Mouse (Mus musculus) activated CD4-positive, CD25-positive, alpha-beta regulatory T cell, adult 4 months (primary cell): Measurements from ENCODE around the gene Arhgef6. TPM values are rescaled to one million over a fixed set of nuclear protein-coding genes. Genes with fewer than 3 reads are reported as not detected.

Experiments
- ATAC-seq: one replicate; pipeline ENCODE4 v1.8.0; 2017
- polyA plus RNA-seq, 2 experiments: library from polyadenylated mRNA; unstranded; fragments of 100-300 nt; shearing (Covaris generic); gene quantifications; one replicate each; pipeline ENCODE4 v1.2.1; 2017

Arhgef6 gene
- polyA plus RNA-seq, 2 experiments from 2014 or later = 76.3 to 82.5 TPM

DNA sequence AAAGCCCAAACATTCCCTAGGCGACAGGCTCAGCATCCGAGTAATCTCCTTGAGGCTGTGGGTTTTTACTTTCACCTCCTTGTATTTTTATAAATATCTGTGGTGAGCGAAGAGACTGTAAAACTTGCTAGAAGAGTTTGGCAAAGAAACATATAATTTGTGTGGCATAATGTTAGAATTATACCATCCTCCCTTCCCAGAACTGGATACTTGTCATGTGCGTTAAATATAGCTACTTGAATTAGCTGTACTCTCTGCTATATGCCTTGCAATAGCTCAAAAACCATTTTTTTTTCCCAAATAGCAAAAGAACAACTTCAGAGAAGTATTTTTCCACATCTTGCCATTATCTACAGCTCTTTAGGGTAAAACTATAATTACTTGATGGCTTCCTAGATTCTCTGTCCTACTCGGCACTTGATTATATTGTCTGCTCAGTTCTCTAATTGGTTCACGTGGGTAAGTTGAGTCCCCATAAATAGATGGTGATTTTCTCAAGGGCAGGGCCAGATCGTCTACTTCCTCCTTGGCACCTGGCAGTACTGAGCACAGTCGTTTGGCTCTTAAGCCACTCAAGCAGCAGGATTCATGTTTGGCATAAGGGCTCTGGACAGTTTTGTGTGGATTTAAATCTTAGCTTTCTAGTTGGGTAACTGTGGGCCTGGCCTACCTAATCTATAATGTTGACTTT lies 35.2 kb downstream of the Arhgef6 start:
- no peak for ATAC-seq

DNA sequence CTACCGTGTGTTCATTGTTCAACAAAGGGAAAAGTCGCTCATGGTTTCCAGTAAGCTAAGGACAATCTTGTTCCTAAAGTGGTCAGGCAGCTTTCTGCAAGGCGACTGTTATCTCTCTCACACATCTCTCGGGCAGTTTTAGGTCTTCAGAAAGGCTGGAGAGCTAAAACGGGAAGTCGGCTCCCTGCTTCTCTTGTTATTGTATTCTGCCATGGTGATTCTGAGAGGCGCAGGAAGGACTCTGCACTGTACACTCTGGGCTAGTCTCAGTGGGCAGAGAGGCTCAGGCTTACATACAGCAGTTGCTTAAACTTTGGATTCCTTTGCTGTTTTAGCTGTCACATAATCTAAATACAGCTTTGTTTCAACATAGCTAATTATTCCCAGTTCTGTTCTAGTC lies 39.6 kb downstream of the Arhgef6 start:
- no peak for ATAC-seq

DNA sequence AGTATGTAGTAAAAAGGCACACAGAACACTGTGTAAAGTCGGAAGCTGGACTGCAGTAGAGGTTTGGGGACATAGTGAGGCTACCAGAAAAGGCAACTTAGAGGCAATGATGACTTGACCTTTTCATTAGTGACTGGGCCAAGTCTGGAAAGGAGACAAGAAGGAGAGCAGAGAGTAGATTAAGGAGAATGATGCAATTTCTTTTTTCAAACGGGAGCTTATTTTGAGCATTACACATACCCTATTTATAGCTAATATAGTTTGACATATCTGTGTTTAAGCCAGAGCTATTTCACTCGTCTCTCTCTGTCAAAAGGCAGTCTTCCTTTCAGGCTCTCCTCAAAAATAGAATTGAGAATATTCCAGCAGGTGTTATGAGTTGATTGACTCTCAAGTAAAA lies 50.1 kb downstream of the Arhgef6 start:
- ATAC-seq = no peak

DNA sequence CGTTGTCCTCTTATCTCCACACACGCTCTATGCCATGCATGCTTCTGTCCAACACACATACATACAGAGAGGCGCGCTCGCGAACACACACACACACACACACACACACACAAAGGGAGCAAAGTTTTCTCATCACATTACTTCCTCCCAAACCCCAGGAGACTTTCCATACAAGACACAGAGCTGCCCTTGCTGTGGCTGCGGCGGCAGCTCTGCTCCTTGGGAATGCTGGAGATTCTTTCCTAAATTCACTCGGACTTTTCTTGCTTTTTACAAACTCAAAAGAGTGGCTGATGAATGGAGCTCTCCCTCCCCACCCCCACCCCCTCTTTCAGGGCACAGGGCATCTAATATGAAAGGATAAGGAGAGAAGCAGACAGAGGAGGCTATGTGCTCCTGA lies 52.2 kb downstream of the Arhgef6 start:
- no peak for ATAC-seq

DNA sequence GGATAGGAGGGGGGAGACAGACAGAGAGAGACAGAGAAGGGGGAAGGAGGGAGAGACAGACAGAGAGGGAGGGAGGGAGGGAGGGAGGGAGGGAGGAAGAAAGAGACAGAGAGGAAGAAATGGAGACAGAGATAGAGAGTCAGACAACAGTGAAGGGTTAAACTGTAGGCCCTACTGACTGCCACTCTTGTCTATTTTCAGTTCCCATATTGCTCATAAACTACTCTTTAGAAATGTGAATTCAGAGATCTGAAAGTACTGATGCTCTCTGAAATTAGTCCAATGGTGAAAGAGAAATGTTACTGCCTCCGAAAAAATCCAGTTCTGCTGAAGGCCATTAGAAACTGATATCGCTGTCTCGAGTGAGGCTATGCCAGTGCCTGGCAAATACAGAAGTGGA lies 56.3 kb downstream of the Arhgef6 start:
- ATAC-seq = no peak

DNA sequence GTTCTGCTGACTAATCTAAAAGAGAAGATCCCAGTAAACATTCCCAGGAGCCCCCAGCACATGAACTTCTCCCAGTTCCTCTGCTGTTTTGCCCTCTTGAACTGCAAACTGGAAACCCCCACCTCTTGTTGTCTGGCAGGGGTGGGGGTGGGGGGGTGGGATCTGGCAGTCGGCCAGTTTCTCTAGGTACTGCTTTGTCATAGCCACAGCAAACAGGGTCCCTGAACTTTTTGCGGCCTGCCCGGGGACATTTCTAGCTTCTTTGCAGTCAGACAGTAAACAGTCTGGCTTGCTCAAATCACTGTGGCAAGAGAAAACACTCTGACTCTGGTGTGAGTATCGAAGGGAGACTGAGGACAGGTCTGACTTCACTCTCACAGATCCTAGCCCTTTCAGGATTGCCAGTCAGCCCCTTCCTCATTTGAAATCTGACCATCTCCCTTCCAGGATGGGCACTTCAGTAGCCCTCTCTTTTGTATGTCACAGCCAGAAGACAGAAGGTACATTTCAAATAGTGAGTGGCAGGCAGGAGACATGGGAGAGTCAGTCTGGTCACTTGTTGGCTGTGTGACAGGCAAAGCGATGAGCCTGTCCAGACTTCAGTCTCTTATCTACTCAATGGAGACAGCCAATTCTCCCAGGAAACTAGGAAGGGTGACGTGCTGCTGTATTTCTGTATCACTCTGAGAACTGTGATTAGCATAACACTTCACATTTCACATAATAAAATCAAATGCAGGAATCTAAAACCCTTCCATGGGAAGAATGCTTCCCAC lies 60.8 kb downstream of the Arhgef6 start:
- ATAC-seq = no peak

DNA sequence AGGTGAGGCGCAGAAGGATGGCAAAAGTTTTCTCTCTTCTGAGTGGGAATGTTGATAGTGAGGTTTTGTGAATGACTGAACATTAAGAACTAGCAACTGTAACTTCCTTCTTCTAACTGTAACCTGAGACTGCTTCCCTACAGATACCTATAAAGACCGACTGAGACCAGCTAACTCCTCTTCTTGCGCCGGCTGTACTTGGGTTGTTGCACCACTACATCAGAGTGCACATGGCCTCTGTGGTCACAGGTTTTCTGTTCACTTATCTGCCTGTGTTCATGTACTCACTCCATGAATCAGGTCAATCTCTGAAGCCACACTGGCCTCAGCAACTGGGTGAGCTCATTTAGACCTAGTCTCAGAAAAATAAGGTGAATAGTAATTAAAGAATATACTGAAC lies 75.0 kb downstream of the Arhgef6 start:
- no peak for ATAC-seq

DNA sequence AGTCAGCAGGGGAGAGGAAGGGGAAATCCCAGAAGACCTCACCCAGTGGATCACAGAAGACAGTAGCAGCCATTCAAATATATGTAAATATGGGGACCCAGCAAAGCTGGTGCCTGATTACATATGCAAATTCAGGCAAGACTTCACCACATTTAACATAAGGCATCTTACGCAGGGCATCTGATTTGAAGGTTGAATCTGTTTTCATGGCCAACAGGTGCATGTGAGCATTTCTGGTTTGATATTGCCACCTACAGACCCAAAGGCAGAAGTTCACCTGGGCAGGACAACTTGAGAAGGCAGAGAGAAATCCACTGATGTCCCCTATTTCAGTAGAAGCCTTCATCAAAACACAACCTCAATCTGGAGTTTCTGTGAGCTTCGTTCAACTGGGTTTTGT lies 77.8 kb downstream of the Arhgef6 start:
- ATAC-seq = peak; percentile 88

DNA sequence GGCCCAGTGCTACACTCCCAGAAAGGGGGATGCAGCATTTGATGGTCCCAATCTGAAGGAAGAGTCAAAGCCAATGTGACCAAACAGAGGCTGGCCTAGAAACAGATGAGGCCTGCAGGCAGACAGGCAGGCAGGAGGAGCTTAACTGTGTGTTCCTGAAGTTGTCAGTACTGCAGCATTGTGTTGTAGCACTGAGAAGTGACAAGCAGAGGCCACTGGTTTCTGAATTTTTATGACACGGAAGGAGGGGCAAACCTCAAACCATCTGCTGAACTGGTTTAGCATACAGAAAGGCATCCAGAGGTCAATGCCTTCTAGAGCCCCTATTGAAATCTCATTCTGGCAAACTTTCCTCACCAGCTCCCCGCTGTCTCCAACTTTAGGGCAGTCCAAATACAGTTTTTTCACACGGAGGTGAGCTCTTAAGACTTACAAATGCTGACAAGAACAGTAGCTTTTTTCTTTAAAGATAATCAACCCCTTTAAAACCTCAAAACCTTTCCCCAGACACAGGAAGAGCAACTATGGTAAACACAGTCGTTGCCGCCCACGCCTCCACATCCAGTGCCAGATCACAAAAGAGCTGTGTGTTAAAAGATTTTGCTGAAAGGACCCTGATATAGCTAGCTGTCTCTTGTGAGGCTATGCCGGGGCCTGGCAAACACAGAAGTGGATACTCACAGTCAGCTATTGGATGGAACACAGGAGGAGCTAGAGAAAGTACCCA lies 85.0 kb downstream of the Arhgef6 start:
- ATAC-seq = peak; percentile 86

DNA sequence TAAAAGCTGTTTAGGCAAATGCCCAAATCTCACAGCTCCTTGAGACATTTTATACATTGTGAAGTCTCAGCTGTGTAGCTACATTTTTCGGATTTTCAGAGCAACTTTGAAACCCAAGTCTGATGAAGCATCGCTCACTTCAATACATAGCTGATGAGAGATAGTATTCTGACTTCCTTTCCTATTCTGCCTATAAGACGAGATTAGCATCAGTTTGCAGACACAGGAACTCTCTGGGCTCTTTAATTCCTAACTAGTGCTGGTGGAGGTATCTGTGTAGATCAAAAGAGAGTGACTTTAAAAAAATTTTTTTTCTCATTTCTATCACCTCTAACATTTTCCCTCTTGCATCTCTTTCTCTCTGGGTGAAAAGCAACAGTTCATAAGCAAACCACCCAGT lies 100.0 kb downstream of the Arhgef6 start:
- ATAC-seq = peak; percentile 52

DNA sequence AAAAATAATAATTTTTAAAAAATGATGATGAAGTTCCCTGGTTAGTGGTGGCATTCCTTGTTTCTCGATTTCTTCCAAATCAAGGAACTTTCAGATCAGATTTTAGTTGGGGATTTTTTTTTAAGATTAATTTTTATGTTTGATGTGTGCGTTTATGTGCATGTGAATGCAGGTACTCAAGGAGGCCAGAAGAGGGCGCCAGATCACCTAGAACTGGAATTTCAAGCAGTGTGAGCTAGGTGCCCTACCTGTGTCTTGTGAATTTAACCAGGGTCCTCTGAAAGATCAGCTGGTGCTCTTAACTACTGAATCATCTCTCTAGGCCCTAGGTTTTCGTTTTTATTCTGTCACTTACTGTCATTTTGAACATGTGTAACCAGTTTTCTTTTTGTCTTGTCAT lies 102.5 kb downstream of the Arhgef6 start:
- ATAC-seq = no peak

DNA sequence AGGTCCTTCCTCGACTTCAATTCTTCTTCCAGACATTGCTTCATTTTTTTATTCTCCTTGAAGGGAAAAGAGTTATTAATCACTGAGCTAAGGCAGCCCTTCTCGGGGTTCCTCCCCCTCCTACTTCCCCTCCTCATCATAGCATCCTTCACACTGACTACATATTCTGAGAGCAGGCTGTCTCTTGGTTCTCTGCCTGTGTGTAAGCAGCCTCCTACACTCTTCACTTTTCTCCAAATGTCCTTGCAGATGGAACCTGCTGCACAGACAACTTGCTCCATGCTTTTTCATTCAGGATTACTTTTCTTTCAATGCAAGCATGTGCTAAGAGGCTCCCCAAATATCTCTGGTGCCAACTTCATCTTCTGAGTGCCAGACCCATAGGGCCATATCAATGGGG lies 104.9 kb downstream of the Arhgef6 start:
- no peak for ATAC-seq

DNA sequence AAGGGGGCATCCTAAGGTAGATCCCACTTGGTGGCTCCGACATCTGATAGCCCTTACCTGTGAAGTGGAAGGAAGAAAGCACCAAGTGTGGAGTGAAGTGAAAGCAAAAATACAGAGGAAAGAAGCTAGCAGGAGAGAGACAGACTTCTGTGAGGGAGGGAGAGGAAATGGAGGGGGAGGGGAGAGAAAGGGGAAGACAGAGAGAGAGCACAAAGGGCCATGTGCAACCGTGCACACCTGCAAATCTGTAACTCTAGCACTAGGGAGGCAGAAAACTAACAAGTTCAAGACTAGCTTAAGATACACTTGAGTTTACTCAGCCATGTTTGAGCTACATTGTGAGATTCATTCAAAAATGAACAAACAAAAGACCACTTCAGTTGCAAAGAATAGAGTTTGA lies 110.4 kb downstream of the Arhgef6 start:
- peak; percentile 87 for ATAC-seq

DNA sequence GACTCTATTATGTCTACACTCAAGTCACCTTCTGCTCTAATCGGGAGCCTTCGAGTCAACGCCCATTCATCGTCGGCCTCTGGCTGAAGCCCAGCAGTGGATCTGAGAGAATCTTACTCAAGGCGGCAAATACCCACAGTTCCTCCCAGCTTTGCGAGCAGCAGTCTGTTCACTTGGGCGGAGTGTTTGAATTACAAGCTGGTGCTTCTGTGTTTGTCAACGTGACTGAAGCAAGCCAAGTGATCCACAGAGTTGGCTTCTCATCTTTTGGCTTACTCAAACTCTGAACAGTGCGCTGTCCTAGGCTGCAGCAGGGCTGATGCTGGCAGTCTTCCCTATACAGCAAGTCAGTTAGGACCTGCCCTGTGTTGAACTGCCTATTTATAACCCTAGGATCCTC lies 115.2 kb downstream of the Arhgef6 start:
- no peak for ATAC-seq

DNA sequence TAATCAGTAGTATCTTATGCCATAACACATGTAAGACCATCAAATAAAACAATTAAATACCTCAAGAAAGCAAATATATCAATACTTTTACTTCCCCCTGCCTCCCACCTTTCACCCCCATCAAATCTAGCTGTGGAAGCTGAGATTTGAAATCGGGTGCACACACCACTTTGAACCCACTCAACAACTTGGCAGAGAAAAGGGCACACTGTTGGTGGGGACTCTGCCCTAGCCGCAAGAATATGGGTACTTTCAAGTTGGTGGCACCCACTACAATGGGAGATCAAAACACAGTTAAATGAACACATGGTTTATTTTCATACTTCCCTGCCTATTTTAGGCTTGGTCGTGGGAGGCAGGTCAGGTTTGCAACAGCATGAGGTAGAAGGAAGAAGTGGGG lies 116.6 kb downstream of the Arhgef6 start:
- ATAC-seq = peak; percentile 34

DNA sequence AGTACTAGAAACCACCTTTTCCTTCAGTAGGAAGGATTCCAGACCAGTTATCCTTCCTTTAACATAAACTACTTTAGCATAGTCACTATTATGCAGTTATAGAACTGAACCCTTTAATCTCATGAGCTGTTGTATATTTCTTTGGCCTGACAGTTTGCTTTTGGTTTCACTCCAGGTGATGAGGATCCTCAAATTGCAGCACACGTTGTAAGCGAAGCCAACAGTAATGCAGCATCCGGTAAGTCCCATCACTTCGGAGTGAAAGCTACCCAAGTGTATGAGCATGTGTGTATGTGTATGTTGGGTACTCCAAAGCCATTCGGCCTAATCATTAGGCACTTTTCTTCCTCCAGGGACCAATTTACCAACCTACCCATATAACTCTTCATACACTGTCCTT lies 119.0 kb downstream of the Arhgef6 start:
- peak; percentile 59 for ATAC-seq

DNA sequence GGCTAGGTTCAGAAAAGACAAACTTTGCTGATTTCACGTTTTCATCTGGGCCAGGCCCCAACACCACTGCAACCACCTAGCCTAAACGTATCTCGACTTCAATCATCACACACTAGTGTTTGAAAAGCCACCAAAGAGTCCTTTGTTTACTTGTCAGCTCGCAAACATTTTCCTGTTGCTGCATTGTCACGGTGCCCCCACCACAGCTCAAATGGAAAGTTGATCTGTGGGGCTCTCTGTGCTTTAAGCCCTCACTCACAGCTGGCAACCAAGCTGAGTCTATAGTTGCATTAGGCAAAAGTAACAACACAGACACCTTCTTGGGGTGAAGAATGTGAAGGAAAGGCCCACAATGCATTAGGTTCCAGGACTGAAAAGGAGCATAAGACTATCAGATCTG lies 122.3 kb downstream of the Arhgef6 start:
- peak; percentile 44 for ATAC-seq

DNA sequence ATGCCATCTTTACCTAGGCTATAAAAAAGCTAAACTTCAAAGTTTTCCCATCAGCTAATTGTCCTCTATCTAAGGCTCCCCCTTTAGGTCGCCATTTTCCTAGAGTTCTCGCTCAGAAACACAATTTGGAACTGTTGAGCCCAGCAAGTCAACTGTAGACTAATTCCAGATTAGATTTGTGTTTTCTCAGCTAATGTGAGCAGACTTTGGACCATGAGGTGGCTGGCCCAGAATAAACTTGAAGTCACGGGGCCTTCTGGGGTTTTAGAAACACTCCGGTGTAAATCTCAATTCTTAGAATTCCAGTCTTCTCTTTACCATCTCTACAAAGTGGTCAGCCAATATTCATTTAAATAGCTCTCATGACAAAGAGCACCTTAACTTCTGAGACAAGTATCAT lies 123.0 kb downstream of the Arhgef6 start:
- no peak for ATAC-seq

DNA sequence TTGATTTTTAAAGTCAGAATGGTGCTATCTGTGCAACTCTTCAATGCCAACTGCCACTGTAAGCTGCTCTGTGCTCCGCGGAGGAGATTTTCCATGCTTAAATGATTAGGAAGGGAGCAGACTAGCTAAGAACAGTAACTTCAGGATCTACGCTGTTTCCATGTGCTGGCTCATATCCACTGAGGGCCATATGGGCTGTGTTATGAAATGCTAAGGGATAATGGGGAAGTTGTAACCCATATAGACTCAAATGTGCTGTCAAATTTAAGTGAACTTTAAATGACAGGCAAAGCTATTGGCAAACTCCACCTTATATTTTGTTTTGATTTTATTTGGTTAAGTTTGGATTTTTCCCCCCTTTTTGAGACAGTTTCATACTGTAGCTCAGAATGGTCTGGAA lies 125.7 kb downstream of the Arhgef6 start:
- no peak for ATAC-seq

DNA sequence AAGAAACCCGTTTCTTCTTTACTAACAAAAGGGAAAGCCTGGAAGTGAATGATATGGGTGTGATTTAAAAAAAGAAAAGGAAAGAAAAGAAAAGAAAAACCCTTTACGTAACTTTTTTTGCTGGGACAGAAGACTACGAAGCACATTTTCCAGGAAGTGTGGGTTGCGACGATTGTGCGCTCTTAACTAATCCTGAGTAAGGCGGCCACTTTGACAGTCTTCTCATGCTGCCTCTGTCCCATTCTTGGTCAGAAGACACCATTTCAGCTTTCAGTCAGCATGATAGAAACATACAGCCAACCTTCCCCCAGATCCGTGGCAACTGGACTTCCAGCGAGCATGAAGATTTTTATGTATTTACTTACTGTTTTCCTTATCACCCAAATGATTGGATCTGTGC lies 126.7 kb downstream of the Arhgef6 start, which contains the start of gene Cd40lg:
Gene Cd40lg, plus strand, starts transcription at position 268 of the 400 bp plus-strand sequence.
- ATAC-seq = no peak

DNA sequence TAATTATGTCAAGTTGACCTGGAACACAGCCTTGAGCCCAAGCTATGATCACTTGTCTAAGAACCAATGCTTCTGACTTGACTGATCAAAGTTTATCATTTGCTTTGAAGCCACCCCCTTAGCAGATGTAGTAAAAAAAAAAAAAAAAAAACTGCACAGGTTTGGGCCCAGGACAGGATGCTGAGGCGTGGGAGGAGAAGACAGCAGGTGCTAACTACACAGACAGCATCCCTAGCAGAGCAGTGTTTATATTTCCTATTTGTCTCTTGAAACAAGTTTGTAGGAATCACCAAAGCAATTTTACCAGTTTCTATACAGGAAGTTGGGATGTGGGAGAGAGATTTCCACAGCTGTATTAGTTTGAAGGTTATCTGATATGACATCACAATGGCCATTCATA lies 127.9 kb downstream of the Arhgef6 start:
- peak; percentile 75 for ATAC-seq

DNA sequence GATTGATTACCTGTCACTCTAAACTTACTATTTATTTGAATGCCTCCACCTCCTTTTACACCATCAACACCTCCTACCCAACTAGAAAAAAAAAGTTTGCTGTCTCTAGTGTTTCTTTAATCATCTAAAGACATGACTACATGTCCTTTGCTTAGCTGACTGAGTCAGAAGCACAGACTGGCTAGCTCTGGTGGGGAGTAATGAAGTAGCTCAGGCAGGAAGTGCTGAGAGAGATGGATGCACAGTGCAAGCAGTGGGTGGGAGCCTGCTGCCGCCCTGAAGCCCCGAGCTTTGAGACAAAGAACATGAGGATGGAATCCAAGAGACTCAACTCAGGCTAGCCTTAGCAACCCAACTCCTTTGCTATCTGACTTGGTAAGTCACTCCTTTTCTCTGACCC lies 138.1 kb downstream of the Arhgef6 start:
- peak; percentile 47 for ATAC-seq

DNA sequence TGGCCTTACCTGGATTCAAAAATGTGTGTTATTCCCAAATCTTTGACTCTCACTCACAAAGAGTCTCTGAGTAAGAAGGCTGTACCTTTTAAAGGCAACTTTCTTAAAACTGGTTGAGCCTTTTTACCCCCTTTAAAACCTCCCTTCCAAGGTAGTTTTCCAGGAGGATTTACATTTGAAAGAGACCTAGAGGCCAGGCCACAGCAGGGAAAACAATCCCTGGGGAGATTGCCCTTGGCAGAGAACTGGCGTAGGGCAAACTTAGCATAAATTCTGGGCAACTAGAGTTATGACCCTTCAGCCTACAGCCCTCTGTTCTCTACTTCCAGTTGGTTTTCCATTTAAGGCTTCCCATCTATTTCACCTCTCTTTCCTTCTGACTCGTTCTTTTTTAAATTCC lies 140.5 kb downstream of the Arhgef6 start:
- ATAC-seq = no peak

DNA sequence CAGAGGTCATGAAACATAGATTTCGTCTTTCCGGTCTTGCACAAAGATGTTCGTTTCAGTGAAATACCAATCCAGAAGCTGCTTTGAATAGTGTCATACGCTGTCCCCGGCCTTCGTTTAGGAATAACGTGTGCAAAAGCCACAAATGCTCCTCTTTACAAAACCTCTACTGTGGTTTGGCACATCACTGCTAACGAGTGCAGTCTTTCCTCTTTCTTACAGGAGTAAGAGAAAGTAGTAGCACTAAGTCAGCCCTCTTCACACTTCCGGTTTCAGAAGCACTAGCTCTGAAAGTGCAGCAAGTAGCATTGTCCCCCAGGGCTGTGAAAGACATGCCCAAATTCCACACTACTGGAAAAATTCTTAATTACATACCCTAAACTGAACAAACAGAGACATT lies 142.2 kb downstream of the Arhgef6 start:
- peak; percentile 85 for ATAC-seq
